Mouse (Mus musculus): ENCODE measurements around the gene Dazap1.

DNA sequence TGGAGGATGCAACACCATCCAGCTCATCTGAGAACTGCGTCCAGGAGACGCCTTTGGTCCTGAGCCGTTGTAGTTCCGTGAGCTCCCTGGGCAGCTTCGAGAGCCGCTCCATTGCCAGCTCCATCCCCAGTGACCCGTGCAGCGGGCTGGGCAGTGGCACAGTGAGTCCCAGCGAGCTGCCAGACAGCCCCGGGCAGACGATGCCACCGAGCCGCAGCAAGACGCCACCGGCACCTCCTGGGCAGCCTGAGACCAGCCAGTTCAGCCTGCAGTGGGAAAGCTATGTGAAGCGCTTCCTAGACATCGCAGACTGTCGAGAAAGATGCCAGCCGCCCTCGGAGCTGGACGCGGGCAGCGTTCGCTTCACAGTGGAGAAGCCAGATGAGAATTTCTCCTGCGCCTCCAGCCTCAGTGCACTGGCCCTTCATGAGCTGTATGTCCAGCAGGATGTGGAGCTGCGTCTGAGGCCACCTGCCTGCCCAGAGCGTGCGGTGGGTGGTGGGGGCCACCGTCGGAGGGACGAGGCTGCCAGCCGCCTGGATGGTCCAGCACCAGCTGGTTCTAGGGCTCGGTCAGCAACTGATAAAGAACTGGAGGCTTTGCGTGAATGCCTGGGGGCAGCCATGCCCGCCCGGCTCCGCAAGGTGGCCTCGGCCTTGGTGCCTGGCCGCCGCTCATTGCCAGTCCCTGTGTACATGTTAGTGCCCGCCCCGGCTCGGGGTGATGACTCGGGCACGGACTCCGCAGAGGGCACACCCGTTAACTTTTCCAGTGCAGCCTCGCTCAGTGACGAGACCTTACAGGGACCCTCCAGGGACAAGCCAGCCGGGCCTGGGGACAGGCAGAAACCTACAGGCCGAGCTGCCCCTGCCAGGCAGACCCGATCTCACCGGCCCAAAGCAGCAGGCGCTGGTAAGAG lies 51.6 kb downstream of the Dazap1 start:
- TF ChIP-seq CTCF (IDR thresholded peaks at IDR 0.05; ENCODE audit: low read depth, low read length): no peak
- TF ChIP-seq POLR2A (IDR thresholded peaks at IDR 0.05; ENCODE audit: extremely low read depth, insufficient read depth, low read length): no peak

Measured in liver, adult 2 months (tissue).